Mouse (Mus musculus) bone marrow macrophage, adult 2 months (primary cell): ENCODE data around the gene Ttc7.

Source experiments
- CTCF ChIP-seq: IDR thresholded peaks from 2 replicates; pipeline ENCODE4 v1.5.1; 2012; ENCODE audit warnings: low read depth, mild to moderate bottlenecking, low read length, moderate library complexity
- POLR2A ChIP-seq: IDR thresholded peaks from 2 replicates; pipeline ENCODE4 v1.6.1; 2012; ENCODE audit warnings: mild to moderate bottlenecking, low read depth, low read length, borderline replicate concordance

DNA sequence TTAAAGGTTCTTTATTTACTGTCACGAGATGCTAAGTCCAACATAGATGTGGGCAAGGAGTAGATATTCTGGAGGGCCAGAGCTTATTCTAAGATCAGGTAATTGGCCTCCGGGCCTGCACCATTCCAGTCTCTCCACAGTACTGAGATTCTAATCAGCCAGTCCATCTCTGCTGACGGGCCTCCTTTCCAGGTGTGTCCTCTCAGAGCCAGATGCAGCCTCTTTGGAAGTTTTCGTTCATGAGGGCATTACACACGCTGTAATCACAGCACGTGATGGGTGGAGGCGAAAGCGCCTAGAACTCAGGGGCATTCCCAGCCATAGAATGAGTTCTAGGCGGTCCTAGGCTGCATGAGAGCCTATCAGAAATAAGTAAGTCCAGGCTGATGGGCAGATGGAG lies 74.8 kb downstream of the Ttc7 start:
- TF ChIP-seq CTCF (no peak), POLR2A (no peak)
